19 mouse cellular contexts compared by ENCODE assay signal in the genomic region with DNA sequence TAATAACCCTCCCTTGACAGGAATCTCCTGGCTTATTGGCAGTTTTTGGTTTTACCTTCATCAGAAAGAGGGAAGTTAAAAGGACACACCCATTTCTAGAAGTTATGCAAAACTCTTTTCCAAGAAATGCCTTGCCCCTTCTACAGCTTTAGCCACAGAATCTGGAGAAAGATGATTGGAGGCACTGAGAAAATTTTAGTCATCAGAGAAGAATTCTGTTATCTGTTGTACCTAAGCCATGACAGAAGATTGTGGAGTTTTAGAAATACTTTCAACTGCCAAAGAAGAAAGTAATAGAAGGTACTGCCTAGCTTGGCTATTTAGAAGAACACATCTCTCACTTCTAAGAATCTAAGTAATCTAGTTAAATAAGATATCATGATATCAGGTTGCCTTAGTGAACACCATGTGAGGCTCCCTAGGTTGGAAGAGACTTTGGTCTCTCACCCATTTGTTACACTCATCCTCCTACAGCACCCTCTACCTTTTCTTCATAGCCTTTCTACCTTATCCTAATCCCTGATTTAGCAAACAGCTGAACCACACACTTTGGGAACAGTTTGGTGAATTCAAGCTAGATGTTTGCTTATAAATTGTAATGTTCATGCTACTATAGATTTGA.
DNase-seq lines count a peak whose midpoint lies in the region; ATAC-seq and TF ChIP-seq lines count a peak whose summit lies in the region.
"Had no signal": no experiment of that assay in that cellular context is flagged by ENCODE, and none has a peak within 500 bp of the region (broad histone marks: within the 10 kb centered on the region; RNA-seq: fewer than 3 reads in every experiment).

No protein-coding gene starts in this region.

- peak; percentile 22; the same call in 1 of the 2 replicates for ATAC-seq in common myeloid progenitor, adult 5-6 weeks (replicated peaks; ENCODE audit: low read depth, poor library complexity, severe bottlenecking)
- ATAC-seq in liver, embryonic 16.5 days (ENCODE audit: low read depth) = peak; percentile 55
- ATAC-seq in hindbrain, embryonic 16.5 days = no peak
- ATAC-seq: CD4-positive, CD25-positive, alpha-beta regulatory T cell, adult 4 months; inflammation-experienced regulatory T-cells, adult 6 months had no signal

- in situ Hi-C loops in CH12.LX (cut with MboI; ENCODE audit: low pct_ligation_motif_present, low pct_unique_long_range_greater_than_20kb, low sequenced_read_pairs) = no loop called here

- no peak for TF ChIP-seq POLR2A in CH12.LX (IDR thresholded peaks at IDR 0.05; ENCODE audit: low read depth, low read length)

- peaks cover 2 to 20% of the 10 kb centered on the region in 2 experiments; a peak in 2 of 4 replicates for H3K4me1 ChIP-seq in CH12.LX (ENCODE audit: control insufficient read depth in 1 of 2, insufficient read depth in 2 of 2)
- peaks cover 22% of the 10 kb centered on the region for H3K4me1 ChIP-seq in liver, embryonic 16.5 days (ENCODE audit: control insufficient read depth, low read depth, low read length)
- H3K4me1 ChIP-seq in hindbrain, embryonic 16.5 days (ENCODE audit: control insufficient read depth, insufficient read depth, low read depth, low read length) = no peaks in the 10 kb centered on the region
- H3K4me1 ChIP-seq: midbrain, embryonic 12.5 days; neural tube, embryonic 13.5 days had no signal

- DNase-seq in 3T3-L1 (ENCODE audit: low read depth, low spot score) (peak; percentile 4), CH12.LX (ENCODE audit: extremely low read depth) (peak; percentile 31)
- no peak for DNase-seq in cerebellum, postnatal 36 days
- no peak for DNase-seq in adrenal gland, postnatal 25 days
- no peak for DNase-seq in thymus, postnatal 10 days (ENCODE audit: low spot score in 2 of 2)
- DNase-seq: adrenal gland, postnatal 10 days; cerebellum, postnatal 10 days; heart, postnatal 4 days; left cerebral cortex, postnatal 4 days; lung, adult 2 months; retina, postnatal 1 day had no signal

- H3K9me3 ChIP-seq in CH12.LX (replicated peaks; ENCODE audit: low read length) = no peaks in the 10 kb centered on the region
- no peaks in the 10 kb centered on the region for H3K9me3 ChIP-seq in liver, embryonic 16.5 days (replicated peaks; ENCODE audit: control insufficient read depth, low read length)
- H3K9me3 ChIP-seq in hindbrain, embryonic 16.5 days (ENCODE audit: control insufficient read depth, low read length) = no peaks in the 10 kb centered on the region
- H3K9me3 ChIP-seq: kidney, embryonic 15.5 days; midbrain, embryonic 12.5 days; neural tube, embryonic 13.5 days had no signal

- no peak overlapping the region for H3K4me2 ChIP-seq in CH12.LX (ENCODE audit: insufficient read depth, low read depth, poor library complexity, severe bottlenecking)
- H3K4me2 ChIP-seq in liver, embryonic 16.5 days (ENCODE audit: low read depth, low read length) = peak overlapping the region; percentile 47
- H3K4me2 ChIP-seq in hindbrain, embryonic 16.5 days (ENCODE audit: low read length) = no peak overlapping the region
- H3K4me2 ChIP-seq: kidney, embryonic 15.5 days; midbrain, embryonic 12.5 days; neural tube, embryonic 13.5 days had no signal

- dilution Hi-C loops in CH12.LX (cut with MboI; ENCODE audit: extremely low pct_ligation_motif_present, extremely low pct_unique_long_range_greater_than_20kb, low sequenced_read_pairs) = no loop called here

- H3K79me2 ChIP-seq in CH12.LX (replicated peaks; ENCODE audit: control insufficient read depth, extremely low read depth, insufficient read depth, poor library complexity, severe bottlenecking) = no peaks in the 10 kb centered on the region

- H3K27me3 ChIP-seq in CH12.LX (replicated peaks) = no peaks in the 10 kb centered on the region
- no peaks in the 10 kb centered on the region for H3K27me3 ChIP-seq in liver, embryonic 16.5 days (ENCODE audit: control insufficient read depth, insufficient read depth, low read depth, low read length)
- H3K27me3 ChIP-seq in hindbrain, embryonic 16.5 days (replicated peaks; ENCODE audit: control insufficient read depth, insufficient read depth, low read length) = no peaks in the 10 kb centered on the region
- H3K27me3 ChIP-seq: kidney, embryonic 15.5 days; midbrain, embryonic 12.5 days; neural tube, embryonic 13.5 days had no signal

- H3K27ac ChIP-seq in CH12.LX (ENCODE audit: insufficient read depth, low read depth) = no peak overlapping the region
- H3K27ac ChIP-seq in liver, embryonic 16.5 days (ENCODE audit: low read length) = peak overlapping the region; percentile 74
- no peak overlapping the region for H3K27ac ChIP-seq in hindbrain, embryonic 16.5 days (ENCODE audit: low read depth, low read length)
- H3K27ac ChIP-seq: kidney, embryonic 15.5 days; midbrain, embryonic 12.5 days; neural tube, embryonic 13.5 days had no signal

- no peak overlapping the region for H3K9ac ChIP-seq in CH12.LX (ENCODE audit: insufficient read depth, low read depth)
- H3K9ac ChIP-seq in liver, embryonic 16.5 days (ENCODE audit: low read depth, low read length) = no peak overlapping the region
- no peak overlapping the region for H3K9ac ChIP-seq in hindbrain, embryonic 16.5 days (ENCODE audit: low read depth, low read length)
- H3K9ac ChIP-seq: kidney, embryonic 15.5 days; midbrain, embryonic 12.5 days; neural tube, embryonic 13.5 days had no signal

- no peaks in the 10 kb centered on the region for H3K36me3 ChIP-seq in CH12.LX (replicated peaks in 1 of 2; ENCODE audit: control insufficient read depth in 1 of 2, insufficient read depth in 1 of 2, low read length in 1 of 2)
- H3K36me3 ChIP-seq in liver, embryonic 16.5 days (ENCODE audit: control insufficient read depth, insufficient read depth) = no peaks in the 10 kb centered on the region
- no peaks in the 10 kb centered on the region for H3K36me3 ChIP-seq in hindbrain, embryonic 16.5 days (ENCODE audit: control insufficient read depth, insufficient read depth, low read length)
- H3K36me3 ChIP-seq: kidney, embryonic 15.5 days; midbrain, embryonic 12.5 days; neural tube, embryonic 13.5 days had no signal

- H3K4me3 ChIP-seq in CH12.LX (replicated peaks in 1 of 3; ENCODE audit: low read depth in 2 of 3, low read length in 2 of 3, poor library complexity in 1 of 3) = no peak overlapping the region
- H3K4me3 ChIP-seq in liver, embryonic 16.5 days (ENCODE audit: low read depth, low read length) = no peak overlapping the region
- no peak overlapping the region for H3K4me3 ChIP-seq in hindbrain, embryonic 16.5 days (ENCODE audit: low read length)
- H3K4me3 ChIP-seq: kidney, embryonic 15.5 days; midbrain, embryonic 12.5 days; neural tube, embryonic 13.5 days had no signal

- no peak for TF ChIP-seq CTCF in CH12.LX (conservative IDR thresholded peaks at IDR 0.05 in 1 of 2, IDR thresholded peaks at IDR 0.05 in 1 of 2; ENCODE audit: low read depth in 2 of 2, low read length in 2 of 2)

- TF ChIP-seq RAD21 in CH12.LX (IDR thresholded peaks at IDR 0.05; ENCODE audit: low read depth, low read length) = no peak

- TF ChIP-seq EP300 in CH12.LX (IDR thresholded peaks at IDR 0.05; ENCODE audit: low read length) = no peak

TF ChIP-seq in CH12.LX, 34 proteins besides CTCF, POLR2A, EP300 and RAD21:
- TF ChIP-seq ETS1 (conservative IDR thresholded peaks at IDR 0.05; ENCODE audit: low read depth, low read length) (no peak), PAX5 (IDR thresholded peaks at IDR 0.05; ENCODE audit: low read length) (no peak), UBTF (IDR thresholded peaks at IDR 0.05; ENCODE audit: low read depth, low read length) (no peak), POLR2AphosphoS2 (IDR thresholded peaks at IDR 0.05; ENCODE audit: low read depth, low read length) (no peak), TBP (conservative IDR thresholded peaks at IDR 0.05; ENCODE audit: low read depth, low read length) (no peak), MAX (IDR thresholded peaks at IDR 0.05; ENCODE audit: low read length) (no peak), USF1 (IDR thresholded peaks at IDR 0.05; ENCODE audit: low read depth, low read length) (no peak)
TF ChIP-seq in CH12.LX: peak in this region for 0.

Comparison
In these comparisons a context has a peak if more than half of its experiments do, and no peak if none do; other contexts are left out.
1. DNase-seq: peak in 3T3-L1 (single experiment) and CH12.LX (single experiment); none in cerebellum, postnatal 36 days (0 of 2), adrenal gland, postnatal 25 days (single experiment) and thymus, postnatal 10 days (0 of 2).